Mouse (Mus musculus) spleen, adult 2 months (tissue): Measurements from ENCODE around the gene Zmiz1. TPM values are rescaled to one million over a fixed set of nuclear protein-coding genes. Genes with fewer than 3 reads are reported as not detected.

ENCODE experiments used
- DNase-seq, 2 experiments: peaks; one replicate each; pipeline versions ENCODE4 v3.0.0 to v3.0.0-alpha.2; 2012 to 2021; ENCODE audit warnings: low spot score in 2 of 2, low read depth in 1 of 2
- H3K27ac ChIP-seq: fragments of 200-500 bp; 2 replicates; pipeline ENCODE4 v1.5.1; 2012; ENCODE audit warnings: low read length, inconsistent platforms; ENCODE audit not compliant: insufficient read depth
- H3K27me3 ChIP-seq: fragments of 200-500 bp; 2 replicates; pipeline ENCODE4 v1.6.1; 2012; ENCODE audit warnings: mild to moderate bottlenecking, moderate library complexity, low read length, inconsistent platforms; ENCODE audit not compliant: control insufficient read depth, insufficient read depth
- H3K36me3 ChIP-seq: fragments of 200-500 bp; 2 replicates; pipeline ENCODE4 v1.6.1; 2012; ENCODE audit warnings: mild to moderate bottlenecking, low read length, inconsistent platforms; ENCODE audit not compliant: control insufficient read depth, insufficient read depth
- H3K4me1 ChIP-seq: fragments of 200-500 bp; 2 replicates; pipeline ENCODE4 v1.6.1; 2011; ENCODE audit warnings: inconsistent platforms; ENCODE audit not compliant: control insufficient read depth, insufficient read depth, insufficient read length
- H3K4me3 ChIP-seq: fragments of 200-500 bp; 2 replicates; pipeline ENCODE4 v1.5.1; 2011; ENCODE audit warnings: mild to moderate bottlenecking, inconsistent platforms; ENCODE audit not compliant: insufficient read depth, insufficient read length; ENCODE audit errors: extremely low read depth
- CTCF ChIP-seq: fragments of 200-500 bp; IDR thresholded peaks from 2 replicates; pipeline ENCODE4 v1.5.1; 2011; ENCODE audit warnings: mild to moderate bottlenecking, inconsistent platforms; ENCODE audit not compliant: insufficient read depth, insufficient read length, insufficient replicate concordance; ENCODE audit errors: extremely low read depth
- POLR2A ChIP-seq: fragments of 200-500 bp; IDR thresholded peaks from 2 replicates; pipeline ENCODE4 v1.6.1; 2011; ENCODE audit warnings: low read depth, low read length, inconsistent platforms
- WGBS: fragments of 180-500 bp; shearing (Covaris S2); methylation state at CpG from one replicate; pipeline ENCODE4 v1.1.7; 2018; 5-methylcytosine and 5-hydroxymethylcytosine counted together
- polyA plus RNA-seq: library from polyadenylated mRNA; depleted of rRNA; stranded (reverse); fragments of >200 nt; gene quantifications from 2 replicates; pipeline ENCODE4 v1.2.3, GENCODE M21; 2012

The Zmiz1 gene
- polyA plus RNA-seq, 1 experiment: 48.5 TPM

- no peak overlapping the region for H3K4me3 ChIP-seq
- no peak for TF ChIP-seq POLR2A
- no peak for TF ChIP-seq CTCF
- no peaks in the 10 kb centered on the region; the same call in 1 of the 2 replicates for H3K36me3 ChIP-seq
- H3K4me1 ChIP-seq: peaks cover 11% of the 10 kb centered on the region
- no peaks in the 10 kb centered on the region for H3K27me3 ChIP-seq
- no peak for DNase-seq
- H3K27ac ChIP-seq: no peak overlapping the region
- WGBS: 27% methylated on average over 1 of the region's 1 CpGs
Measured at GRCm38 (mm10) chr14:25561716-25562115, 102.7 kb downstream of the Zmiz1 start.

- TF ChIP-seq POLR2A (no peak), CTCF (no peak)
- H3K27ac ChIP-seq: no peak overlapping the region
Measured at GRCm38 (mm10) chr14:25562447-25562846, 103.5 kb downstream of the Zmiz1 start.

GRCm38 (mm10) chr14:25562909-25563308 is 103.9 kb downstream of the Zmiz1 start:
- 86% methylated on average over 7 of the region's 7 CpGs for WGBS
- no peak overlapping the region for H3K4me3 ChIP-seq
- H3K27me3 ChIP-seq: no peaks in the 10 kb centered on the region
- no peak for TF ChIP-seq CTCF
- no peak for TF ChIP-seq POLR2A
- H3K27ac ChIP-seq: no peak overlapping the region
- H3K36me3 ChIP-seq: no peaks in the 10 kb centered on the region; the same call in 1 of the 2 replicates
- DNase-seq: no peak
- peaks cover 11% of the 10 kb centered on the region for H3K4me1 ChIP-seq

More at GRCm38 (mm10) chr14:25562447-25562846, 103.5 kb downstream of the Zmiz1 start:
- no peak for DNase-seq
- WGBS: 86% methylated on average over 4 of the region's 4 CpGs
- H3K36me3 ChIP-seq: no peaks in the 10 kb centered on the region; the same call in 1 of the 2 replicates
- no peaks in the 10 kb centered on the region for H3K27me3 ChIP-seq
- H3K4me3 ChIP-seq: no peak overlapping the region
- H3K4me1 ChIP-seq: peaks cover 11% of the 10 kb centered on the region

GRCm38 (mm10) chr14:25564577-25564976 is 105.6 kb downstream of the Zmiz1 start:
- no peak overlapping the region for H3K27ac ChIP-seq
- H3K36me3 ChIP-seq: no peaks in the 10 kb centered on the region
- peaks cover 9% of the 10 kb centered on the region for H3K4me1 ChIP-seq
- no peak overlapping the region for H3K4me3 ChIP-seq
- 54% methylated on average over 8 of the region's 8 CpGs for WGBS
- no peak for TF ChIP-seq POLR2A
- no peaks in the 10 kb centered on the region for H3K27me3 ChIP-seq
- DNase-seq: no peak

- TF ChIP-seq CTCF: peak; percentile 100
- TF ChIP-seq POLR2A: no peak
- peak; percentile 50 to 85 for DNase-seq
- Histone ChIP-seq H3K36me3 (no peaks in the 10 kb centered on the region), H3K27me3 (no peaks in the 10 kb centered on the region), H3K4me3 (no peak overlapping the region), H3K4me1 (no peaks in the 10 kb centered on the region; the same call in 1 of the 2 replicates), H3K27ac (no peak overlapping the region)
- WGBS: 51% methylated on average over 11 of the region's 11 CpGs
Measured at GRCm38 (mm10) chr14:25565344-25566088, 106.5 kb downstream of the Zmiz1 start.

- Histone ChIP-seq H3K36me3 (peaks cover 6% of the 10 kb centered on the region), H3K4me3 (no peak overlapping the region), H3K27me3 (no peaks in the 10 kb centered on the region), H3K27ac (no peak overlapping the region), H3K4me1 (no peaks in the 10 kb centered on the region; the same call in 1 of the 2 replicates)
- TF ChIP-seq POLR2A (no peak), CTCF (peak; percentile 77; the same call in 1 of the 2 replicates)
- 71% methylated on average over 3 of the region's 3 CpGs for WGBS
- peak; percentile 41 to 71 for DNase-seq
Measured at GRCm38 (mm10) chr14:25567245-25567644, 108.3 kb downstream of the Zmiz1 start.

- Histone ChIP-seq H3K36me3 (peaks cover 10% of the 10 kb centered on the region), H3K4me3 (no peak overlapping the region), H3K27ac (no peak overlapping the region), H3K4me1 (no peaks in the 10 kb centered on the region), H3K27me3 (no peaks in the 10 kb centered on the region)
- TF ChIP-seq CTCF: no peak
- 81% methylated on average over 2 of the region's 2 CpGs for WGBS
- no peak for DNase-seq
Measured at GRCm38 (mm10) chr14:25567837-25568236, 108.9 kb downstream of the Zmiz1 start.
